Mouse (Mus musculus) retina, adult 2 months (tissue): ENCODE data around the gene Krt86.

Experiments used
- DNase-seq: peaks from one replicate; pipeline ENCODE4 v3.0.0-alpha.2; 2012; ENCODE audit warnings: low read depth, low spot score

Krt86 gene

DNA sequence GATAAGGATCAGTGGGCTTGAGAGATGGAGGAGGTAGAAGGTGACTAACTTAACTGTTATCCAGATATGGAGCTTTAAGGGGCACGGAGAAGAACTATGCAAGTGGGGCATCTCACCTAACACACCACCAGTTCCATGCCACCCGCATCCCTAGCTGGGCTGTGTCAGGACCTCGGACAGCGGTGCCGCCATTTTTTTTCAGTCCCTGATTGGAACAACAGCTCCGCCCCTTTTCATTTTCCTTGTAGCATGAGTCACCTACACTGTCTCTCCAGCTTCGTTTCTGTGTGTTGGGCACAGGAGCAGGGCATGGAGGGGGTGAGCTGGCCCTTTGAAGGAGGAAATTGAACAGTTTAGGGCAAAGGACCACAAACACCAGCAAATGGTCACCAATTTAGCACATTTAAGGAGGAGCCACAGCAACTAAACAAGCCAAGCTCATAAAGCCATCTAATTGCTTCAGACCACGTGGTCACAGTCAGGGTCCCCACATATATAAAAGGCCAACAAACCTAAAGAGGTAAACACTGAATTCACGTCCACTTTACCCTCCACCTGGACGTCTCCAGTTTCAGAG, at the start of gene Krt86:
Gene Krt86, plus strand, starts transcription at position 527 of the 577 bp plus-strand sequence.
- DNase-seq = no peak

DNA sequence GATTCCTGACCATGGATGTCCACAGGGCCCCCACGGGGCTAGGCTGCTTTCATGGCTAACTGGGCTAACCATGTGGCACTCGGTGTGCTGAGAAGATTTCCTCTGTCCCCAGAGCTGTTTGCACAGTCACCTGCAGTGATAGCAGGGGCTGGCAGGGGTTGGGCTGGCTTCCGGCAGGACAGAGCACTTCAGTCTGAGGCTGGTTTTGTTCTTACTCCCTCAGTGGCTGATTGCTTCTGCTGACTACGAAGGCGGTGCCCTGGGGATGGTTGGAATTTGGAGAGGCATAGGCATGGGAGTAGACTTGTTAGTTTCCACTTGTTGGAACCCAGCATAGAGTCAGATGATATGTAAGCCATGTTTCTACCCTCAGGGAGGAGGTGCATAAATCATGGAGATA, 48.4 kb upstream of the Krt86 start:
- DNase-seq = no peak

- no peak for DNase-seq
Observed at GRCm38 (mm10) chr15:101436611-101437010, 36.7 kb upstream of the Krt86 start.

DNA sequence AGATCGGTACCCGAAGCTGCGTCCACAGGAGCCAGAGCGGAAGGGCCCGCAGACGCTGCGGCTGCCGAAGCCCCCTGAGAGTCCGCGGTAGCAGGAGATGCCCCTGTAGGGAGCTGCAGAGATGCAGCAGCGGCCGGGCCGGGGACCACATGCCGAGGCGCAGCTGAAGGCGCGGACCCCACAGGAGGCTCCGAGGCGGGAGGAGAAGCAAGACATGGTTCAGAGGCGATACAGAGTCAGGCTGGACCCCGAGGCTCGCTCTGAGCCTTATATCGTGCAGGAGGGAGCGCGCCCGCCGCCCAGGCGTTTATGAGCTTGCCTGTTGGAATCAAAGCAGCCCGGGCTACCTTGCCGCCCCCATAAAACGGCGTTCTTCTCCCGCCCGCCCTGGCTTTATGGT, 34.7 kb upstream of the Krt86 start, which contains the start of gene Krt87:
Gene Krt87, minus strand, starts transcription at position 250 of the 400 bp plus-strand sequence.
- DNase-seq = no peak

- DNase-seq = no peak
Observed at GRCm38 (mm10) chr15:101440837-101441236, 32.4 kb upstream of the Krt86 start.

- no peak for DNase-seq
Observed at GRCm38 (mm10) chr15:101446572-101446971, 26.7 kb upstream of the Krt86 start.

GRCm38 (mm10) chr15:101447444-101447843, 25.8 kb upstream of the Krt86 start, which contains the start of gene Krt88:
Gene Krt88, plus strand, starts transcription at chr15:101447744.
- no peak for DNase-seq

- DNase-seq = peak; percentile 32
Observed at GRCm38 (mm10) chr15:101453093-101453736, 20.1 kb upstream of the Krt86 start.

DNA sequence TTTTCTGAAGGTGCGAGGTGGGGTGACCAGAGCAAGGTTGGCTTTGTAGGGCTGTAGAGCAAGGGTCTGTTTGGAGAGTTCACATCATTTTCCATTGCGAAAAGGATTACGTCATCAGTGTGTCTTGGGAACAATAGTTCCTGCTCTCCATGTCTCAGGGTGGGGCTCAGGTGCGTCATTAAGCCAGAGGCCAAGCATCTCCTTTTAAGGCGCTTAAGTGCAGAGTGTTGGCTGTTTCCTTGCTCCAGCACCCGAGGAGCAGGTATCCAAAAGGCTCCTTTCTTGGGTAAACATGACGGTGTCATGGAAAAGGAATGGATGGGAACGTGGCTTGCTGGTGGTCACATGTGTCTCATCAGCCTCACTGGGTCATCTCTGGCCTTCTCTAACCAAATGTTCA, 18.5 kb upstream of the Krt86 start:
- DNase-seq = no peak

GRCm38 (mm10) chr15:101455292-101455691, 18.0 kb upstream of the Krt86 start:
- DNase-seq = no peak

- DNase-seq = no peak
Observed at GRCm38 (mm10) chr15:101455891-101456290, 17.4 kb upstream of the Krt86 start.

GRCm38 (mm10) chr15:101458361-101458930, 14.8 kb upstream of the Krt86 start:
- DNase-seq = no peak

GRCm38 (mm10) chr15:101459283-101459682, 14.0 kb upstream of the Krt86 start:
- DNase-seq = no peak

GRCm38 (mm10) chr15:101463651-101464050, 9.6 kb upstream of the Krt86 start, which contains the start of gene Krt81:
Gene Krt81, minus strand, starts transcription at chr15:101463751.
- no peak for DNase-seq

- DNase-seq = no peak
Observed at GRCm38 (mm10) chr15:101469093-101469492, 4.2 kb upstream of the Krt86 start.

- no peak for DNase-seq
Observed at GRCm38 (mm10) chr15:101479007-101479665, 5.9 kb downstream of the Krt86 start.

DNA sequence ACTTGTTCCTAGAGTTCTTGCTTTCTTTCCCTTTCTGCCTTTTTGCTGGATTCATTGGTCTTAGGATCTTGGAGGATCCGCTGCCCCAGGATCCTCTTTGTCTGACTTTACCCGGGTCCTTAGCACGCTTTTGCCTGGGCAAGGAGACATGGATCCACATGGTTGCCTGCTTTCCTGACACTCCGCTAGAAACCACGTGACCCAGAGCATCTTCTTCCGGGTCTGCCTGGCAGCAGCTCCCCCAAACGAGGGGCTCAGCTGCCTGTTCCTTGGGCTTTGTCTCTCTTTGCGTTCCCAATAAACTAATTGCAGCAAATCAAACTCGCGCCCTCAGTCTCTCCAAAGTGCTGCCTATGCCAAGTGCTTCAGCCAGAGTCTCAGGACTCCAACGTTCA, 6.4 kb downstream of the Krt86 start:
- DNase-seq = no peak

- DNase-seq = no peak
Observed at GRCm38 (mm10) chr15:101482056-101482455, 8.8 kb downstream of the Krt86 start.

- DNase-seq = no peak
Observed at GRCm38 (mm10) chr15:101483646-101484045, 10.4 kb downstream of the Krt86 start.

DNA sequence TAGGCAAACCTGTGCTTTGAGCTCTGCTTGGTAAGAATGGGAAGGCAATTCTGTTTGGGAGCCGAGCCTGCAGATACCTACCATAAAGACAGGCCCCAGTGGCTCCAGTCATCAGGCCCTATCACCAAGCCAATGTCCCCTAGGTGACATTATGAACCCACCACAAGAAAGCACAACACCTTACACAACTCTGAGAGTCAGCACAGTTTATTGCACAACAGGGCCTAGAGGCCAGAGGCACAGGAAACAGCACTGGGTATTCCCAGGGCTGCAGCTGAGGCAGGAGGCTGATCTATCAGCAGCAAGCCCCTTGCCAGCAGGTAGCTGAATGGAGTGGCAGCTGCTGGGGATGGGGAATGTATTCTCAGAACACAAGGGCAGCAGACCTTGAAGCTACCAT, 11.7 kb downstream of the Krt86 start:
- no peak for DNase-seq

DNA sequence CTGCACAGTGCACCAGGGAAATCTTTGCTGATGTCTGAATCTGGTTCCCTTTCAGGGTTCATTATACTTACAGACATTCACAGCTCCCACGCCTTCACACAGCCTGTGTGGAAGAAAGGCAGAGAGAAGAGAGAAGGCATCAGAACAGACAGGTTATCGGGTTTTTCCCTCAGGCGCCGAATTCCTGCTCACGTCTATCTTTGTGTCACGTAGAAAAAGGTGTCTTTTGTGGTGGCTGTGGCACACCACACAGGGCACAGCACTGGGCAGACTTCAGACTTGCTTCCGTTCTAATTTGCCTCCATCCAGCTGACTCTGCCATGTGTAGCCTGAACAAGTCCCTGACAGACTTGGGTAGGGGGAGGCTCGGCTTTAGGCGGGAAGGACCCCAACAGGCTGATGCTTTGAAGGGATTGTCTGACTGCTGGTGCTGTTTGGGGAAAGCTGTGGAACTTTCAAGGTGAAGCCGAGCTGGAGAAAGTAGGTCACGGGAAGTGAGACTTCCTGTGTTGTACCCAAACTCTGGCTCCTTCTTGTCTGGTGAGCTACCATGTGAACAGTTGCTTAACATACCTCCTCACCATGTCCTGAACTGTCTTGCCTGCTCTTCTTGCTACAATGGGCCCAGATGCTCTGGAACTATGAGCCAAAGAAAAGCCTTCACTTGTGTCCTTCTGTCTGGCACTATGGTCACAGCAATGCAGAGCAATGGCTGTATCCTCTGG, 12.8 kb downstream of the Krt86 start:
- DNase-seq = no peak

- DNase-seq = no peak
Observed at GRCm38 (mm10) chr15:101491431-101491830, 18.2 kb downstream of the Krt86 start, which contains the start of gene Krt83. Gene Krt83, minus strand, starts transcription at chr15:101491512.
